Mouse (Mus musculus) spleen, embryonic (tissue): ENCODE measurements around the gene Sorcs2.

Experiments
- CTCF ChIA-PET: fragments of 350-600 bp; sonication (Branson Sonifier 250); formaldehyde crosslinking; loops from one replicate; lab custom pipeline; 2022; lab: Charles Lee

The Sorcs2 gene

DNA sequence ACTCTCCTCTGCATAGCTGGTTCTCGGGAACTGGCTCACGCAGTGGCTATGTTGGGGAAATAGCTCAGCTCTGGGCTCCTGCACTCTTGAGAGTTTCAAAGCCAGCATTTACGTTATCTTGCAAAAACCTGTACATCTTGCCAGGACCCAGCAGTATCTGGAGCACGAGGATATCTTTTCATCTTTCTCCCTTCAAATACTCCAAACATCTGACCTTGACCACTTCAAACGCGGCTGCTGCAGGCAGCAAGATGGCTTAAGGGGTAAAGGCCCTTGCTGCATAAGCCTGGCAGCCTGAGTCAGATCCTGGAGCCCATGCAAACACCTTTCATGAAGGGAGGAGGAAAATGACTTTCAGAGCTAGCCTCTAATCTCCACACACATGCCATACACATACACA, 258.2 kb downstream of the Sorcs2 start:
- CTCF ChIA-PET = interaction anchor here (0.7 kb wide), 1 partner anchor 600 kb away, joined by 3 read pairs; no protein-coding TSS in a partner anchor

DNA sequence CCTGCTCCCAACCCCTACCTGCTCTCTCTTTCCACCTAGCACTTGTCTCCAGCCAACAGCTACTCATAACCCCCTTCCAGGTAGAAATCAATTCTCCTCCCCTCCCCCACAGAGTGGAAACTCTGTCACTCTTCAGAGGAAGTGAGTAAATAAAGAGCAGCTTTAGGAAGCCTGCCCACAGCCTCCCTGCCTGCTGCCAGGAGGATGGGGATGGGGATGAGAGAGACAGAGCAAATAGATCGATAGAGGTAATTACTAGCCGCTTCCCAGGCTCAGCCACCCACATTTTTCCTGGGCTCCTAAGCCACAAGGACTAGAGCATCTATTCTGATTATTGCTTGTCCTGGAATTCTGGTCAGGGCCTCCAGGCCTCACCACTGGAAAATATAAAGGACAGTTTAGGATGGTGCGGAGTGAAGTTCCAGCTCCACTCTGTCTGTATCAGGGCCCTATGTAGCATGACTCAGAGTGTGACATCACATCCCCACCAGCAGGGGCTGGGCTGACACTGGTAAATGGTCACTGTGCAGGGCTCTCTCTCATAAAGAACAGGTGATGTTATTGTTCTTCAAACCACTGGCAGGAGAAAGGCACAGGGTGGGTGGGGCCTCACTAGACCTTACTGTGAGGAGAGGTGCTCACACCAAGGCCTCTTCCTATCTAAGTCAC, 261.9 kb downstream of the Sorcs2 start:
- CTCF ChIA-PET = no interaction called here

DNA sequence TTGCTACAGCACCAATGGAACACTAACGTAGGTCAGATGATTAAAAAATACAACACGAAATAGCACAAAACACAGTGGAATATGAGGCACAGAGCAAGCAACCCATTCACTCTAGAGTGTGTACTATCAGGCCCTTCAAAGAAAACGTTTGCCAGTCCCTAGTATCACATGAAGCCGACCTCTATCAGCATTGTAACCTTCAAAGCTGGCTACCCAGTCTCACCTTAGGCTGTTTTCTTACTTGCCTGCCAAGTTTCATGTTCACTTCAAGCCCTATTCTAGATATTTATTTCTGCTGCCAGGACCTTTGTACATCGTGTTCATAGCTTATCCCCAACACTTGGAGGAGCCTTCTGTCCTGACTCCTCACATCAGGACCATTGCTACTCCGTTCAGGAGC, 263.6 kb downstream of the Sorcs2 start:
- CTCF ChIA-PET = no interaction called here

- CTCF ChIA-PET = no interaction called here
These were observed 264.0 kb downstream of the Sorcs2 start for GRCm38 (mm10) chr5:36133893-36134292.

- CTCF ChIA-PET = no interaction called here
These were observed 267.4 kb downstream of the Sorcs2 start for GRCm38 (mm10) chr5:36130393-36131011.

- CTCF ChIA-PET = no interaction called here
These were observed 268.3 kb downstream of the Sorcs2 start for GRCm38 (mm10) chr5:36129661-36130060.

DNA sequence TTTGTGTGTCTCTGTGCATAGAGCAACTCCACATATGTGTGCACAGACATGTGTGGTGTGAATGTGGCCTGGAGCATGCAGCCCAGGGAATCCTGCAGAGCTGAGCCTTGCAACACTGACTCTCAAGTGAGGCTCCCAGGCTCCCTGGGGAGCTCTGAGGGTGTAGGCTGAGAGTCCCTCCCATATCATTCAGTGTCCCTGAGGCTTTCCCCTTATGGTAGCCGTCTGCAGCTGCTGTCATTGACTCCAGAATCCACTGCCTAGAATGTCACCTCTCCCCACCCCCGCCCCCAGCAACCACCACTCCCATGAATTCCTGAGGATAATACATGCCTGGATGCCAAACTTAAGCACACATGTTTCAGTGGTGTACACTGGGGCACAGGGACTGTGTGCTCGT, 269.4 kb downstream of the Sorcs2 start:
- CTCF ChIA-PET = no interaction called here

- CTCF ChIA-PET = no interaction called here
These were observed 272.9 kb downstream of the Sorcs2 start for GRCm38 (mm10) chr5:36124993-36125392.

- CTCF ChIA-PET = no interaction called here
These were observed 275.0 kb downstream of the Sorcs2 start for GRCm38 (mm10) chr5:36122987-36123386.

GRCm38 (mm10) chr5:36120931-36121341, 277.0 kb downstream of the Sorcs2 start:
- CTCF ChIA-PET = interaction anchor here (1.4 kb wide), 1 partner anchor 21 kb away, joined by 3 read pairs; no protein-coding TSS in a partner anchor

DNA sequence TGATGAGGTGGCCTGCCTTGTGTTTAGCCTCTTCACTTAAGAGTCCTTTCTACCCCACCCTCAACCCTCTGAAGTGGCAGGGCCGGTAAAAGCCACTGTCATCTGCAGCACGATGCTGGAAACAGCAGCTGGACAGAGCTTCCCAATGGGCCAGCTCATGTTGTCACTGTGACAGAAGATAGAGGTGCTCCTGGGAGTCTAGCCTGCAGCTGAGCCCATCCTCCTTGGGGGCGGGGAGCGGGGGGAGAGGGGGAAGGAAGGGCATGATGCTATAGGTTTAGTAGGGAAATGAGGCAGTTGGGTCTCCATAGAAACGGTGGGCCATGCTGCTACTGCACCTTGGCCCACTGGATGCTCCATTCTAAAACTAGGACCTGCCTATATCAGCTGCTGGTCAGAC, 279.9 kb downstream of the Sorcs2 start:
- CTCF ChIA-PET = no interaction called here

GRCm38 (mm10) chr5:36115519-36115918, 282.4 kb downstream of the Sorcs2 start:
- CTCF ChIA-PET = no interaction called here

- CTCF ChIA-PET = no interaction called here
These were observed 284.2 kb downstream of the Sorcs2 start for GRCm38 (mm10) chr5:36113696-36114095.

DNA sequence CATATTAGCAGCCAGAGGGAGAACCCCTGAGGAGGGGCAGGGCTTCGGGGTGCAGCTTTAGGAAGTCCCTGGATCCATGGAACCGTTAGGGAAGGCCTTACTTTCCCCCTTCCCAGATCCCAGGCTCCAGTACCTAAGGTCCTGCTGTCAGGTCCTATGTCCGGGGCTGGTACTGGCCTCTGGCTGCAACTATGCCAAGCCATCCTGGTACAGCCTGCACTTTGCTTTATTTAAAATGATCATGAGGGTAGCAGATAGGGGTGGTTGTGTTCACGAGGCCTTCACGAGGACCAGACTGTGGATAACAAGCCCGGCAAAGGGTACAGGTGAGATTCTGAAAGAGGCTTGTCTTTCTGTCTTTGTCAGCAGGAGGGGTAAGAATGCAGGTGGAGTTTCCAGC, 285.2 kb downstream of the Sorcs2 start:
- CTCF ChIA-PET = no interaction called here

DNA sequence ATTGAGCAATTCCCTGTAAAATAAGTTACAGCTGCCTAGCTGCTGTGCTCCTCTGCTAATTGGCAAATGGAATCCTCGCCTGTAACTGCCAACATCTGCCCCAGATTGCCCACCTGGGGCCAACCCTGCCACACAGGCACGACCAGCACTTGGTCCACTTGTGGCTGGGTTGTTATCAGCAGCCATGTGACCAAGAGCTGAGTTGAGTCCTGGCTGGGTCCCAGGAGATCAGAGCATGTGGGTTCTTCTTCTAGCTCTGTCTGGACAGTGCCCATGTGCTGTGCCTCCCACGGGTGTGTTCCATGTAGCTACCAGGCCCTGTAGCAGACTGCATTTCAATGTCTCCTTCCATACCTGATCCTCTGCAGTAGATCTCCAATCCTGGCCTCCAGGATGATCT, 286.4 kb downstream of the Sorcs2 start:
- CTCF ChIA-PET = interaction anchor here (0.7 kb wide), 1 partner anchor 136 kb away, joined by 3 read pairs; no protein-coding TSS in a partner anchor

DNA sequence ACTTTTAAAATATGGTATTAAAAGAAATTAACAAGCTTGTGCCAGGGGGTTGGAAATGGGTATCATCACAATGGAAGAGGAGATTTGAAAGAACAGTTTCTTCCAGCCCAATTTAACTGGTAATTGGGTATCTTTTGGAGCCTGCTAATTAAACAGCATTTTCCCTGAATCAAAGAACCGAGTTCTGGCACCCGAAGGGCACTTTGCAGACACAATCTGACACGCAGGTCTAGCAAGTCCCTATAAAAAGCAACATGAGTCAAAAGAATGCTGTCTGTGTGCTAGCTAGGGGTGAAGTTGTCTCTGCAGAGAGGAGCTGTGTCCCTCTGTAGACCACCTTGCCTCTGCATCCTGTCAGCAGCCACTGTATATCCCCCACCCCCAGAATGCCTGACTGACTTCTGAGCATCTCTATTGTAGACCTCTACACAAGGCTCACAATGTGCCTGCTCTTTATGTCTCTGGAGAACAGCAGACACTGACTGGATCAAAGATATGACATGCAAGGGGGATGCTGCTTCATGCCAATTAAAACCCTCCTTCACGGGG, 289.5 kb downstream of the Sorcs2 start:
- CTCF ChIA-PET = no interaction called here

DNA sequence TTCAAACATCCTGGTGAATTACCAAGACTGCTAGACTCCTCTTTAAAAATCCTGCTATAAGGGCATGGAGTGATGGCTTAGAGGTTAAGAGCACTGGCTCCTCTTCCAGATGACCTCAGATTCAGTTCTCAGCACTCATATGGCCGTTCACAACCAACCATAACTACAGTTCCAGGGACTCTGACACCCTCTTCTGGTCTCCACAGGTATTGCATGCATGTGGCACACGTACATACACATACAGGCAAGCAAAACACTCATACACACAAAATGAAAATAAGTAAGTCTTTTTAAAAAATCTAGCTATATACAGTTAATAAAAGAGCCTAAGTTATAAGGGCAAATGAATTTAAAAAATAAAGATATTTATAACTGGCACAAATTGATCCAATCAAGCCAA, 294.5 kb downstream of the Sorcs2 start:
- CTCF ChIA-PET = no interaction called here

GRCm38 (mm10) chr5:36101129-36101528, 296.8 kb downstream of the Sorcs2 start:
- CTCF ChIA-PET = no interaction called here

DNA sequence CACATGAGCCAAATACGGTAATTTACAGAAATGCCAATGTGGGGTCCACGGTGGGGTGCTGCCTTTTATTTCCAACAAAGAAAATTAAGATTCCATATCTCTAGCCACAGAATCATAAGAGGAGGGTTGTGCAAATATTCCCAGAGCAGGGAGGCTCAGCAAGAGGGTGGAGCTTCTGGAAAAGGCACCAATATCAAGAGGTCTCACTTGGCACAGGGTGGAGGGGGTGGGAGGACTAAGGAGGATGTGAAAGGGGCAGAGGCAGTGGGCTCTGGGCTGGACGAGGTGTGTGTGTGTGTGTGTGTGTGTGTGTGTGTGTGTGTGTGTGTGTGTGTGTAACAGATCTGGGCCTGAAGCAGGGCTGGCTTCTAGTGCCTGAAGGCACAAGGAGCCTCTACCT, 297.5 kb downstream of the Sorcs2 start:
- CTCF ChIA-PET = no interaction called here

DNA sequence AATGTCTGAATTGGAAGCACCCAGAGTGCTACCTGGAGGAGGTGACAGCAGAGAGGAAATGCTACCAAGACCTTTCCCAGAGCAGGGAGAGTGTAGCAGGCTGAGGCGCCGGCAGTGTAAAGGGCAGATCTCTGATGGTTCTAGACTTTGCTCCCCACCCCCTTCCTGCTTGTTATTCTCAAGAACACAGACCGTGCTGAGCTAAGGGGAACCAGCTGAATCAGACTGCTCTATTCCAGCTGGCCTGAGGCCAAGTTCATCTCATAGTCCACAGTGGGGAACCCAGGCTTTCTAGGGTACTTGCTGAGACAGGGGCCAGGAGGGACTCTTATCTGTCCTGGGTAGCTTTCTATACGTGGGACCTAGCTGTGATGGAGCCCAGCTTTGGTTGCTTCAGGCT, 298.3 kb downstream of the Sorcs2 start:
- CTCF ChIA-PET = no interaction called here

- CTCF ChIA-PET = no interaction called here
These were observed 301.9 kb downstream of the Sorcs2 start for GRCm38 (mm10) chr5:36096046-36096445.

- CTCF ChIA-PET = no interaction called here
These were observed 307.9 kb downstream of the Sorcs2 start for GRCm38 (mm10) chr5:36090036-36090435.

GRCm38 (mm10) chr5:36089243-36089642, 308.7 kb downstream of the Sorcs2 start:
- CTCF ChIA-PET = interaction anchor here (0.6 kb wide), 1 partner anchor 230 kb away, joined by 10 read pairs; no protein-coding TSS in a partner anchor
